Mouse (Mus musculus) CD4-positive, CD25-positive, alpha-beta regulatory T cell, adult 4 months (primary cell): Measurements from ENCODE around the gene Cntln. TPM values are rescaled to one million over a fixed set of nuclear protein-coding genes. Genes with fewer than 3 reads are reported as not detected.

Experiments
- ATAC-seq: one replicate; pipeline ENCODE4 v1.8.0; 2017
- polyA plus RNA-seq, 2 experiments: library from polyadenylated mRNA; unstranded; fragments of 100-300 nt; shearing (Covaris generic); gene quantifications; one replicate each; pipeline ENCODE4 v1.2.1; 2017

Gene Cntln
- polyA plus RNA-seq, 2 experiments from 2014 or later: 3.2 to 4.1 TPM

DNA sequence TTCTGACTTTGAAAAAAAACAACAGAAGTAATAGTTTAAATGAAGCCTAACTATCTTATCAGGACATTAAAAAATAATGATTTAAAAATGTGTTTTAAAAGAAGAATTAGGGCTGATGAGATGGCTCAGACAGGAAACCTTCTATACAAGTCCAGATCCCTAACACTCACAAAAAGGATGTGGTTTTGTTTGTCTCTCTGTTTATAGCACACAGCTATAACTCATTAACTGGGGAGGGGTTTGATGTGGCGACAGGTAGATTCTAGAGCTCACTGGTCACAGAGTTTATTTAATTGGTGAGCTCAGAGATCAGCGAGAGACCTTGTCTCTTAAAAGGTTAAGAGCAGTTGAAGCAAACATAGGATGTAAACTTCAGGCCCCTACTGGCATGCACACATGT is 175.5 kb downstream of the Cntln start:
- ATAC-seq: no peak

DNA sequence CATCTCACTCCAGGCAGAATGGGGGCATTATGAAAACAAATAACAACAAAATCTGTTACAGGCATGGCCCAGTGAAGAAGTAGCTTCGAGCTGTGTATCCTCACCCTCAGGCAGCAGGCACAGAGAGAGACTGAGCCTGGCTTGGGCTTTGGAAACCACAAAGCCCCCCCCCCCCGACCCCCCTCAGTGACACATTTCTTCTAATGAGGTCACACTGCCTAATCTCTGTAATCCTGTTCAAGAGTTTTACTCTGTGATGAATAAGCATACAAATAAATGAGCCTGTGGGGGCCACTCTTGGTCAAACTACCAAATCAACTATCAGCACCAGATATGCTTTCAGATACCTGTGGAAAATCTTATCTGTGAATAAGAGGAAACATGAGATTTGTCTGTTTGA is 177.6 kb downstream of the Cntln start:
- no peak for ATAC-seq

DNA sequence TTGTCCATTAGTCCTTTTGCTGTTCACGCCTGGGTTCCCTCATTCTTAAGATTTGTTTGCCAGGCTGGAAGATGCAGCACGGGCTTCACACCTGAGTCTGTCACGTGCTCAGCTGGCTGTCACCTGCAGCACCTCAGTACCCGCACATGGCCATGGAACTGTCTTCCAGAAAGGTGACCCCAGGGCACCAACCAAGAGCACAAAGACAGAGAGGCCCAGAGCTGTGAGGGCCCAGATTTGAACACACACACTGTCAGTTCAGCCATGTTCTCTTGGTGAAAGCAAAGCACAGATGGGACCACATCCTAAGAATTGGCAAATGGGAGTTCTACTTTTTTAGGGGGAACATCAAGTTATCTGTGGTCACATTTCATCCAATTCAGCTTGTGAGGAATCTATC is 211.9 kb downstream of the Cntln start:
- ATAC-seq: no peak

DNA sequence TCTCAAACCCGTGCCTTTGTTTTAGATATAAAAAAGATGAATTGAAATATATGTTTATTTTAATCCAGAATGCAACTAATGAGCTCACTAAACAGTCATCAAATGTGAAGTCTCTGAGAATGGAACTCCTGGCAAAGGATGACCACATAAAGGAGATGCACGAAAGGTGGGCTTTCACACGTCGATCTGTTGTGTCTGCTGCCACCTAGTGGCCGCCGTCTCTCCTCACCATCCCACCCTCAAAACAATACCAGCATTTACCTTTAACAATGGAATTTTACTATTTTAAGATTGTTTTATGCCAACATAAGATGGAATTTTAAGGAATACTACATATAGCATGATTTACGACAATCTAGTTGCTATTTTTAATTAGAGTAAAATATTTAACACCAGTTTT is 212.6 kb downstream of the Cntln start:
- peak; percentile 80 for ATAC-seq

DNA sequence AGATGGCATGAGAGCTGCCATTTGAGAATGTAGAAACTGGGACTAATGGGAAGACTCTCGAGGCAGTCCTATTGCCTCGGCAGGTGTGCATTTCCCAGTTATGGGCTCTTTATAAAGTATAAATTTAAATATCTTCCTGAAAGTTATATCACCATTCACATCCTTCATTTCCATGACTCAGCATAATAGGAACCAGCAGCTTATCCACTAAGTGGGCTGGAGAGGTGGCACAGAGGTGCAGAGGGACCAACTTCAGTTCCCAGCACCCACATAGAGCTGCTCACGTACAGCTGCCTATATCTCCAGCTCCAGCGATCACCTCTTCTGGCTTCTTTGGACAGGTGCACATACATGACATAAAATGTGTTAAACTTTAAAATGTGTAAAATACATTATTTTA is 218.1 kb downstream of the Cntln start:
- no peak for ATAC-seq

DNA sequence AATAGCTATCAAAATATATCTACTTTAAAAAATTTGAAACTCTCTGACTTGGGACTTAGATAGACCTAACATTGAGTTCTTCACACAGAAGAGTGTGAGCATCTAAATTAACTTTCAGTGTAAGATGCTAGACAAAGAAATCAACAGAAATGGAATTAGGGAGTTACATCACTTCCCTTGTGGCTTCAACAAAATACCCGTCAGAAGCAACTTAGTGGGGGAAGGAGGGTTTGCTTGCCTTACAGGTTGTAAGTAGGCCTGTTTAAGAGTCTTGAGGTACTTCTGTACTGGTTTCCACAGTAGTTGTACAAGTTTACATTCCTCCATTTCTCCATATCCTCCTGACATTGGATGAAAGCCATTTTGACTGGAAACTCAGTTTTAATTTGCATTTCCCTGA is 222.3 kb downstream of the Cntln start:
- no peak for ATAC-seq

DNA sequence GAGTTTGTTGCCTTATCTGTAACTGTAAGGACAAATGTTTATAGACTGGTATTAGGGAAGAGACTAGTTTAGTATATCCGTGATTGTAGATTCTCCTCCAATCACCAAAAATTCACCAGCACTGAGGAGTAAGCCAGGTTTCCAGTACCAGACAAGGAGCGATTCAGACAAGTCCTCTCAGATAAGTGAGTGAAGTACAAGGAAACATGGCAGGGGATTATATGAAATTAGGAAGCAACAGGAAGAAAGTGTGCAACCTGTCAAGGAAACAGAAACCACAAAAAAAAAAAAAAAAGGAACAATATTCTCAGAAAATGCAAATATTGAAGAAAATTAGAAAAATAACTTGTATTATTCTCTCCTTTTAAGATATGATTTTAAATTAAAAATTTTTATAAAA is 222.9 kb downstream of the Cntln start:
- ATAC-seq: no peak

DNA sequence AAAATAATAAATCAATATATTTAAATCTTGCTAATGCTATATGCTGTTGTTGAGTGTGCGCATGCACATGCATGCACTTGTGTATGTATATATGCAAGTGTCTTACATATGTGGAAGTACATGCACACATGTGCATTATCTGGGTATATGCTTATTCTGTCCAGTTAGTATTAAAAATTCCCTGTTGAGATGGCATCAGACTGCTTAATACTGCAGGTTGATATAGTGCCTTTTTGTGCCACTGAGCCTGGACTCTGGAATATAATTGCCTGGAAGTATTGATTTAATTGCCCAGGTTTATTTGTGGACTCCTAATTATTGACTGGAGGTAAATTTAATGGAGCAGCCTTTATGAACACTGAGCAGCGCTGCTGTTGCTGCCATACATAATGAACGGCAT is 236.2 kb downstream of the Cntln start:
- ATAC-seq: no peak

DNA sequence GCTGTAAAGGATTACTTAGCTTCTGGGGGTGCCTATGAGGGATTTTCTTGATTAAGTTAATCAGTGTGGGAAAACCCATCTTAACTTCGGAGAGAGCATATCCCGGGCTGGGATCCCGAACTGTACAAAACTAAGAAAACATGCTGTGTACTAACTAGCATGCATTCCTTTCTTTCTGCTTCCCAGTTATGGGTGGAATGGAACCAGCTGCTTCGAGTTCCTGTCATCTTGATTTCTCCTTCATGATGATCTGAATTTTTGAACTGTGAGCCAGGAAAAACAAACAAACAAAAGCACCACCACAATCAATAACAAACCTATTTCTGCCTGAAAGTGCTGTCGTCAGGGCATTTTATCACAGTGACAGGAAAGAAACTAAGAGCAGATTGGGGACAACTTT is 265.6 kb downstream of the Cntln start:
- no peak for ATAC-seq

DNA sequence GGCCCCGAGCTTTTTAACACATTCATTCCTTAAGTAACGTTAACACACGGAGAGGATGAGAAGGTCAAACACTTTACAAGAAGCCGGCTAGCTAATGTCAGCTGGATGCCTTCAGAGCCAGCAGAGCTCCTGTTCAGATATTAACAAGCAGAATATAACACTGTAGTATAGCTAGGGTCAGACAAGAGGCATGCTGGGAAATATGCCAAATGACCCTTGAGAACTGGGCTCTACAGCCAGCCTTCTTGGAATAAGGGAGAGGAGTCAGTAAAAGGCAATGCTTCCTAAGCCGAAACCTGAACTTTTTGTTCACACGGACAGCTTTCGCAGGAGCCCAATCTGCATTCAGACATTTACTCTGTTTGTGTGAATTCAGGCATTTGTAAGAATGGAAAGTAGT is 267.8 kb downstream of the Cntln start:
- no peak for ATAC-seq

DNA sequence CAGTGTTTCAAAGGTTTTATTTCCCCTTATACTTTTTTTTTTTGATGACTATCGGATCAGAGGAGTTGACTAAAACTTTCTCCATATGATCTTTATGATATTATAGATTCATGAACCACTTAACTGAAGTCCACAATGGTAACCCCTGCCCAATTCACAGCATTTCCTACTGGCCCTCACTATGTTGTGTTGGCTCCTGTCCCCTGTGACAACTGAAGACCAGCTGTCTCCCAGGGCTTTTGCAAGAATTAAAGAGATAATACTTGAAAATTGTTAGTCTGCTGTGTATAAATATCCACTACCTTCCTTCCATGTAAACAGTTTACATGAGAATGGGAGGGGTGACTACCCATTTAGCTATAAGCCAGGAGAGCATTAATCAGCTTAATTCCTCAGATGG is 270.3 kb downstream of the Cntln start:
- no peak for ATAC-seq

DNA sequence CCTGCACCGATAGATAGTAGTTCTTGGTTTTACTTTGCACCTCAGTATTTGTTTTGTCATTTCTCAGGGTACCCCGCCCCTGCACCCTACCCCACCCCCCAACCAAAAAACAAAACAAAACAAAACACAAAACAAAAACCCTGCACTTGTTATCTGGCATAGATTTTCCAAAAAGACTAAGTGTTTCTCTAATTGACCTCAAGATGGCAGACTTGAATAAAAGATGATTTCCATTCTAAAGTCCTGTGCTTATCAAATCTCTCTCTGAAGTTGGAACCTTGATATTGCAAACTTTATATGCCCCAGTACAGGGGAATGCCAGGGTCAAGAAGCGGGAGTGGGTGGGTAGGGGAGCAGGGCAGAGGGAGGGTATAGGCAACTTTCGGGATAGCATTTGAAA is 277.0 kb downstream of the Cntln start:
- no peak for ATAC-seq

DNA sequence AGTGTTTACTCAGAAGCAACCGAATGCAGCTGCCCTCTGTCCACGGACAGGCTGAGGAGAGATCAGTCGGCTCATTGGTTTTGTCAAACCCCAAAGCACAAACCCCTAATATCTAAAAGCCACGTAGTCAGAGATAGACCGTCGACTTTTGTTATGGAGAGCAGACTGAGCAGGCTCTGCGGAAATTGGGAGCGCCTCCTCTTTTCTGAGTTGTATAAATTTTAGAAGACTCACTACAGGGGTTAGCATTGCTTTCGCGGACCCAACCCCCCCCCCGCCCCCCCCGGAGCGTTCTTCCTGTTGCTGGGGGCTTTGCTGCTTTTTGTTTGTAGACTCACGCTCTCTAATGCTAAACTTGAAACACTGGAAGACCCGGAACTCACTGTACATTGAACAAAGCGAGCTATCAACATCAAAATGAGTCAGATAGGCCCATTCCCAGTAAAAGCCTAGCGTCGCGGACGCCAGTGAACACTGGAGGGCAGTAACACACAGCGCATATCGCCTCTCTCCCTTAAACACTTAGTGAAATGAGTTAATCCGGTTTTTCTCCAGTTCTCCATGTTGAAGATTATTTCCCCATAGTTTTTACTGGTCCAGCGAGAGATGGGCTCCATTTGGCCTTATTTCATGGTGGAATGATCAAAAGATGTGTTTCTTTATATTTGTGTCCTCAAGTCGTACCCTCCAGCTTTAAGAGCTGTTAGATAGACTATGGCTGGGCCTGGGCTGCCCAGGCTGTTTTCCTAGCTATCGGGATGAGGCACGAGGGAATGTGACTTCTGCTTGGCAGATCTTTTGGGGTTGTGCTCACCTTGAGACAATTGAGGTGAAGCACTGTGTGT is 278.6 kb downstream of the Cntln start:
- ATAC-seq: no peak

DNA sequence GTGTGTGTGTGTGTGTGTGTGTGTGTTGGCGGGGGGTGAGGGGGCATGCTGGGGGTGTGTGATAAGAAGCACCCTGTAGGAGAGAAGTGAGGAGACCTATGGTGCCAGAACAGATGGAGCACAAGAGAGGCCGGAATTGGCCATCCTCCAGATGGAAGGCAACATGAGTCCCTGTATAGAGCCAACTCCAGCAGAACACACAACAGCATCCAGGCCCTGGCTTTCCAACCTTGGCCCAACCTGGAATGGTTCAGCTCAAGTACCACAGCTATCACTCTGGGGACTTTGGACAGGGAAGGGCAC is 279.2 kb downstream of the Cntln start:
- no peak for ATAC-seq

DNA sequence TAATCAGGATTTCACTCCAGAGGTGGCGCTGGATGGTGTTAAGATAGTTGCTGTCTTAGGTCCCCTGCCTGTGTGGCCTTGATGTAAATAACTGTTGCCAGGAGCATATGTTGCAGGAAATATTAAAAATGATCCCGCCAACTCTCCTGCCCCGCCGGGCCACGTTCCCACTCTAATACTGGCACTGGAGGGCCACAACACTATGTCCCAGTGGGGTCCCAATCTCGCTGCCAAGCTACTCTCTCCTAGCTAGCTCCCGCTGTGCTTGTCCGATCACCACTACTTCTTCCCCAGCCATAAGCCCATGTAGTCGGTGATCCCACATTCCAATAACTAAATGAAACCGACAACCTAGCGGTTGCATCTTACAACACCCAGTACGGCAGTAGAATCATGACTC is 283.9 kb downstream of the Cntln start:
- no peak for ATAC-seq

DNA sequence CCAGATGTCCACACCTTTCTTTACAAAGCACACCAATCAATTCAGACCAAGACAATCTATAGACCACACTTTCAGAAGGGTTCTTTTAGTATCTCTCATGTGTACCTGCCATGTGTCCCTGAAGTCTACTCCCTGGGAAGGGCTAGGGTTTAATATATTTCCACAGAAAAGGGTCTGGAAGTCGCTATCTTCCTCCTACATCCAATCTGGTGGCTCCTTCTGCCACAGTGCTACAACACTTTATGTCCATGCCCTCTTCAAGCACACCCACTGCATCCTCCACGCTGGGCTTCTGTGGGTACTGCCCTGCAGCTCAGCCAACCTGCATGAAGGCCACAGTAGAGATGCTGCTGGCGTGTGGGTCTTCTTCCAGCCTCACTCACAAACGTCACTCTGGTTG is 291.4 kb downstream of the Cntln start:
- no peak for ATAC-seq

DNA sequence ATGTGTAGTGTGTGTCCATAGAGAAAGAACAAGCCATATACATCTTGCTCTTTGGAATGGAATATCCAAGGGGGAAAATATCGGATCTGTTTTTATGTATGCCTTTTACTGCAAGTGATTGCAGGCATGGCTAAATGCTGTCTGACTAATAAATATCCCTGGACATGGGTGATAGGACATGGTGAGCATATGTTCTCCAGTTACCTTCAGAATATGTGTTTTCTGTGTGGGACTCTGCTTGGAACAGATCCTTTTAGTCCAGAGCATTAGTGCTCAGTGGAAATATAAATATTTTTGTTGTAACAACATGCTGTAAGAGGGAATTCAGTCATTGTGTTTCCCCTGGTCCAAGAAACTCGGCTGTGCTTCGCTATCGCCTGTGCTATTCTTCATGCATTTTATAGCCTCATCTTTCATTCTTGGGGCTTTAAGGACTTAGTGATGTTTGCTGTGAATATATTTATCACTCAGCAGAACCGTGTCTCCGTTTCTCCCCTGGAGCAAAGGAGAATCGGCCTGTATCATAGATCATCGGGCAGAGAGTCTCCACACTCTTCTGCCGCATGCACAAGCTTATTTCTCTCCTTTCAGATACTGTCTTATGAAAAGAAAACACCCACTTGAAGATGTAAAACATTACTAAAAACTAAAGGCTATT is 294.4 kb downstream of the Cntln start:
- no peak for ATAC-seq

Other genes with a start within 250 kb of the Cntln start
- not detected for gene Bnc2, start 209.0 kb upstream of the Cntln start, polyA plus RNA-seq